Mouse (Mus musculus): Measurements from ENCODE around the gene Edn1.
A peak's percentile ranks its signal among the peaks of the same experiment; 100 is the strongest.

Edn1 gene

DNA sequence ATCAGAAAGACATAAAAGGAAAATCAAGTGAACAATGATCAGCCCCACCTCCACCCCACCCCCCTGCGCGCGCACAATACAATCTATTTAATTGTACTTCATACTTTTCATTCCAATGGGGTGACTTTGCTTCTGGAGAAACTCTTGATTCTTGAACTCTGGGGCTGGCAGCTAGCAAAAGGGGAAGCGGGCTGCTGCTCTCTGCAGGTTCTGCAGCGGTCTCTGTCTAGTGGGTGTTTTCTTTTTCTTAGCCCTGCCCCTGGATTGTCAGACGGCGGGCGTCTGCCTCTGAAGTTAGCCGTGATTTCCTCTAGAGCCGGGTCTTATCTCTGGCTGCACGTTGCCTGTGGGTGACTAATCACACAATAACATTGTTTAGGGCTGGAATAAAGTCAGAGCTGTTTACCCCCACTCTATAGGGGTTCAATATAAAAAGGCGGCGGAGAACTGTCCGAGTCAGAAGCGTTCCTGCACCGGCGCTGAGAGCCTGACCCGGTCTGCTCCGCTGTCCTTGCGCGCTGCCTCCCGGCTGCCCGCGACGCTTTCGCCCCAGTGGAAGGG is at the start of gene Edn1:
TSS of gene Edn1 (plus strand) at position 316 of the 561 bp plus-strand sequence.
- DNase-seq, result peak in 1 of 2 experiments; percentile 27

DNA sequence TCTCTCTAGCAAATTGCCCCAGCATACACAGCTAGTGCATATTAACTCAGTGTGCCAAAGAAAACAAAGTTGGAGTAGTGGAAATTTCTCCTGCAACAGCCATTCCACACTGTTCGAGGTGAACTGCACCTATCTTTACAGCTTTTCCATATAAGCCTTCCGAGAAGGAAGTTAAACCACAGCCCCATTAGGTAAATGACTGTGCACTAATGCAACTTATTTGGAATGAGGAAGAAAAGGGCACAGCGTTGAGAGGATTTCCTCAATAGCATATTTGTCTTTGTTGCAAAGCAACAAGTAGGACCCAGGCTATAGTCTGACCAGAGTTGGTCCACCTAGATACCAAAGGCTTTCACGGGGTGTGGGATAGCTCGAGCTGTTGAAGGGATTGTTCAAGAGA is 47.5 kb upstream of the Edn1 start:
- DNase-seq, result no peak

DNA sequence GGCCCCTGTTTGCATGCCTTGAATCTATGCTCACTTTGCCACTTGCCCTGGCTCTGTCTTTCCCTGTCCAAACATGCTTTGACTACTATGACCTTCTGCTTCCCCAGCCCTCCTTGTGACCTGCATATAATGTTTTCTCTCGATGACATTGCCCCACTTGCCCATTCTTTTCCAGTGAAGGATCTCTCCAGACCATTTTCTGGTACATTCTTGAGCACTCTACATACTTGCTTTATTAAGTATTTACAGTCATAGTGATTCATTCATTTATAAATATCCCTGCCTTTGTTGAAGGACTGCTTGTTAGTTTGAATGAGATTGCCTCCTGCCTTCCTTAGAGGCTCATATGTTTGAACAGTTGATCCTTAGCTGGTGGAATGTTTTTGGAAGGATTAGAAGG is 46.2 kb upstream of the Edn1 start:
- DNase-seq, result no peak

DNA sequence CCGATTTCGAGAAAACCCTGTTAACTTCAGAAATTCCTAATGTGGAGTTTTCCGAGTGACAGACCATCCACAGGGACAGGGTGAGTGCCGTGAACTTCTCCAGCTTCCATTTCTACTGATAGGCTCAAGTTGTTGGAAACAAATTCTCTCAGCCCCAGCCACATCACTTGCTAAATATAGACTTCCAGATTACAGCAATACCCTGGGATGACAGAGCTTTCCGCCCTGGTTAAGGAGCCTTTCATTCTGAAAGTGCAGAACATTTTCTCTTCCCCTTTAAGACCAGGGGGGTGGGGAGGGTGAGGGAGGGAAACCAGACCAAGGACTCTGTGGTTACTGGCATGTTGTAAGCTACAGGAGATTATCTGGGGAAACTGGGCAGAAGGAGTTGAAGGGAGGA is 42.9 kb upstream of the Edn1 start:
- DNase-seq, result no peak

DNA sequence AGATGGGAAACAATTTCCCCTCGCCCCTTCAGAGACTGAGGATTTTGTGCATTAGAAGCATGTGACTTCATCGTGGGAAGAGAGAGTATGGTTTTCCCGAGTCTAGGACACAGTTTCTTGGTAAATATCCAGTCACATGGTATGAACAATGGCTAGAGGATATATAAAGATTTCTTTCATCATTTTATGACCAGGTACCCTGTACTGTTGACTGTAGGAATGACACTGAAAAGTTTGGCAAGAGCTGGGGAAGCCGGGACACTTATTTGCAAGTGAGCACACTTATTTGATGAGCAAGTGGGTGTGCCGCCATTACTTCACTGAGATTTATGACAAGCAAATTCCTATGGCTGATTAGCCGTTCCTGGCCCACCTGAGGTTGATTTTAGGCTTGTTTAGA is 40.6 kb upstream of the Edn1 start:
- no peak for DNase-seq

DNA sequence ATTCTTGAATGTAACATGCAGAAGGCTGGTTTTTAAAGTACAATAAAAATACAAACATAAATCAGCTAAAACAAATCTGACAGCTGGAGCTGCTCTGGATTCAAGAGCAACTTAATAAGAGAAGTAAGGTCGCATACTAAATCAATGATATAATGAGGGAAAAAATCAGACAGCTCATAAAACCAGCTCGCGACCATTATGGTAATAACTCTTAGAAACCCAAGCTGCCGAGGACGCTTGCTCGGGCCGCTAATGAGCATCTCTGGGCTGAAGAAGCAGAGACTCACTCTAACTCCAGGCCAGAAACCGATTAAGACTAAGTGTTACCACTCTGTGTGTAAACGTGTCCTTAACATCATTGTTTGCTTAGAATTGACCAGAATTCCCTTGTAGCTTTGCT is 31.2 kb upstream of the Edn1 start:
- no peak for DNase-seq

DNA sequence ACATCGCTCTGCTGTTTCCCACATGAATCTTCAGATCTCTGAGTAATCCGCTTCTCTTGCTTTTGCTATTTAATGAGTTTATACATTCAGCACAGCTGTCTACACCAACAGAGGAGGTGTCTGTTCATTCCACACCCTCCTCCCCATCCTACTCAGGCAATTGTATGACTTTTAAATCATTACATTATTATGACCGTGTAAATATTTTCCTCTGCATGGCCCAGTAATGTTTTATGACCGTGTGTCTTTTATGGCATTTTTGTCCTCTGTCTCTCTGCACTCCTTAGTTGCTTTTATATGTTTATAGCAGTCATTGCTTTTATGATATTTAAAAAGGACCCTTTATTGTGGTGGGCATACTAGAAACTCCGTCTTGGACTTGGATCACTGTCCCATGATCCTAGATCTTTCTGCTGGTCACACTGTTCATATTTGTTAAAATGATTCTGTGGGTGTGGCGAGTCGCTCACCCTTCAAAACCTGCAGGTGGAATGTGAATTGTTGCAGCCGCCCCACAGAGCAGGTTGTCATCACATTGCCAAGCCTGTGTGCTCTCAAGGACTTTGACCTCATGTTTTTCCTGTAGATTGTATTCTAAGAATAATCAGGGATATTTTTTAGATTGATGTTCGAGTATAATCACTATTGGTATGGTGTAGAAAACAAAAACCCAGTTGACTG is 24.4 kb upstream of the Edn1 start:
- DNase-seq, result no peak

DNA sequence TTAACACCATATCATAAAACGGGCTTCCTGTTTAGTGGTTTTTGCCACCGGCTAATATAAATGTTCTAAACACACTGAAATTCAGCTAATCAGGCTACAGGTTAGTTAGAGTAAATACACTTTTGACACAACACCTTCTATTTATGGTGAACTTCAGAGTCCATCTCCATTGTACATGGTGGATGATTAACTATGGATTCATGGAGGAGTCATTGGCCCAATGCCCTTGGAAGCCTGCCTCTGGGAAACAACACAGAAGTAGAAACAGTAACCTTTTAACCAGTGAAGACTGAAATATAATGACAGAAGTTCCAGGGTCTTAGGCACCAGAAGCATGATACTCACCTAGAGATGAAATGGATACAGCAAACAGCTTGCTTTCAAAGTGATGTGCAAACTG is 23.5 kb upstream of the Edn1 start:
- no peak for DNase-seq

DNA sequence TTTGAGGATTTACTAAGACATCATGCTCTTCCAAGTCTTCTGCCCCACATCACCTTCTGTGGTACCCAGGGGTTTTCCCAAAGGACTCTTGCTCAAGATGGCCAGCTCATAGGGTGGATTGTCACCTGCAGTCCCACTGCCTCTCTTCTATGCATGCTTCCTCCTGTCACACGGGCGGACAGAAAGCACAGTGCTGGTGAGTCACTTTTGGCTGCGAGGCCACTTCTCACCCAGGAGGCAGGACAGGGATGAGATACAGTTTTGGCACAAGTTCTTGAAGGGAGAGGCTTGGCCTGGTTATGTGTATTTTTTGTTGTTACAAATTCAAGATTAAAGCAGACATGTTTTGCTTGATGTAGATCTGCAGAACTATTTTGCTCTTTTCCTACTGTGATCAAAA is 15.4 kb upstream of the Edn1 start:
- DNase-seq, result no peak

DNA sequence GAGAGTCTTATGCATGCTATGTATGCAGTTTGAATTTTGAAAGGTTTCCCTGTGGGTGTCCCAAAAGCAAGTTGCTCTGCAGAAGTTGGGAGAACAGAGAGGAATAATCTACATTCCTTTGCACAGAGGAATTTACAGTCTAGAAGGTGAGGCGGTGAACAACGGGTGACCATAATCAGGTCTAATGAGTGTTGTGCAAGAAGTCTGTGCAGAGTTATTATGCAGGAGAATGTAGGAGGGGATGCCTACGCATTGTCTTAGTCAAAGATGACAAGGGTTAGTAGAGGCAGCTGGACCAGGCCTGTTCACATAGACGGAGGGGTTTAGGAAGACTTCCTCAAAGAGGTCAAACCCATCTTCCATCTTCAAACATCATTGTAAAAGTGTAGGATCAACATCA is 14.5 kb upstream of the Edn1 start:
- no peak for DNase-seq

DNA sequence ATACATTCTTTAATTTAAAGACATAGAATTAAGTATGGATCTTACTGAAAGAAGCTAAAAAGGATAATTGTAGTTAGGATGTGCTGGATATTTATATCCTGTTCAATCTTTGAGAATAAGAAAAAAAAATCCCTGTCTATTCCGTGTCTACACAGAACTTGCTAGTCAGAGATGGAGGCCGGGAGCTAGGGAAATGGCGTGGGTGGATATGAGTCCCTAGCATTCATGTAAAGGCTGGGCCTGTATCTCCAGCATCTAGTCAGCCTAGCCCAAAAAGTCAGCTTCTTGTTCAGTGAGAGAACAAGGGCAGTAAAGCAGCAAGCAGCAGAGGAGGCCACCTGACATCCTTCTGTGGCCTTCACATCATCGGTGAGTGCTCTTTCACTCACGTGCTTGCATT is 8.7 kb upstream of the Edn1 start:
- DNase-seq, result no peak

DNA sequence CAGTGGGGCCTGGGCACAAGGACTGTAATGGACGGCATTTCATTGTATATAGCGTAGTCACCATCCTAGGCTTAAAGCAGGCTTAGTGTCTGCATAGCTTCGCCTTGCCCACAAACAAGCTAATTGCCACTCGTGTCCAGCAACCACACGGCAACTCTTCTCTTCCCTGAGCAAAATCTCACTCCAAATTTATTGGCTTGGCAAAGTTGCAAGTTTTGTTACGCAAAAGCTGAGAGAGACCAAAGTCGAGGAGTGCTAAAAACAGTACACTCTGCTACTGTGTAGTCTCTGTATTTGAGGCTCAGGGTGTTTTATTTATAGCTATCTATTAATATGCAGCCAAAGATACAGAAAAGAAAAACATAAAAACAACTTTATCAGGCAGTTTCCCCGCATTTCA is 3.0 kb upstream of the Edn1 start:
- DNase-seq, result no peak

DNA sequence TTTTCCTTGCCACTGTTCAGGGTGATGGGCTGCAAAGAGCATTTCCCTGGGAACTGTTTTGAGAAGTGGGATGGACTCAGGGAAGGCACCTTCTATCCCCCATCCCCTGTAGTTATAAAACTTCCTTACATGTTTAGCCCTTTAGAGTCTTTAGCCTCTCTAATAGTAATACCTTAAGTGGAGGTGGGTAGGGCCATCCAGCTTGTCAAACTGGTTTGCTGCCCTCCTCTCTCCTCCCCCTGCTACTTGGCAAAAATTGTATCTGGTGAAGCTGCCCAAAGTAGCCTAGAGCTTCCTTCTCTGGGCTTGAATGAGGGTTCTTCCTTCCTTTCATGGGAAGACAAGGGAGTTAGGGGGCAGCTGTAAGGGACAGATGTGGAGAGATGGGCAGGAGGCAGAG is 2.5 kb upstream of the Edn1 start:
- no peak for DNase-seq

DNA sequence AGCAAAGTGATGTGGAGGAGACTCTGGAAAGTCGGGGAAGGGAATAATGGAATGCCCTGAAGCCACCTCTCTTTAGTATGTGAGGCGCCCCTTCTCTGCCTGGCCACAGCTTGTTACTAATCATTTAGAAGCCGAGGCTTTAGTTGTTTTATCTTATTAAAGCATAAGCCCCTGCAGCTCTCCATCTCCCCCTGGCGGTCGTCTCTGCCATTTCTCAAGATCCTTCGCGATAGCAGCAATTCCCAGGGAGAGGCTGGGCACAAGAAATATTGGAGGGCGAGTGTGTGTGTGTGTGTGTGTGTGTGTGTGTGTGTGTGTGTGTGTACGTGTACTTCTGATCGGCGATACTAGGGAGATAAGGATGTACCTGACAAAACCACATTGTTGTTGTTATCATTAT is 709 bp upstream of the Edn1 start:
- DNase-seq, result peak; percentile 85 to 90

DNA sequence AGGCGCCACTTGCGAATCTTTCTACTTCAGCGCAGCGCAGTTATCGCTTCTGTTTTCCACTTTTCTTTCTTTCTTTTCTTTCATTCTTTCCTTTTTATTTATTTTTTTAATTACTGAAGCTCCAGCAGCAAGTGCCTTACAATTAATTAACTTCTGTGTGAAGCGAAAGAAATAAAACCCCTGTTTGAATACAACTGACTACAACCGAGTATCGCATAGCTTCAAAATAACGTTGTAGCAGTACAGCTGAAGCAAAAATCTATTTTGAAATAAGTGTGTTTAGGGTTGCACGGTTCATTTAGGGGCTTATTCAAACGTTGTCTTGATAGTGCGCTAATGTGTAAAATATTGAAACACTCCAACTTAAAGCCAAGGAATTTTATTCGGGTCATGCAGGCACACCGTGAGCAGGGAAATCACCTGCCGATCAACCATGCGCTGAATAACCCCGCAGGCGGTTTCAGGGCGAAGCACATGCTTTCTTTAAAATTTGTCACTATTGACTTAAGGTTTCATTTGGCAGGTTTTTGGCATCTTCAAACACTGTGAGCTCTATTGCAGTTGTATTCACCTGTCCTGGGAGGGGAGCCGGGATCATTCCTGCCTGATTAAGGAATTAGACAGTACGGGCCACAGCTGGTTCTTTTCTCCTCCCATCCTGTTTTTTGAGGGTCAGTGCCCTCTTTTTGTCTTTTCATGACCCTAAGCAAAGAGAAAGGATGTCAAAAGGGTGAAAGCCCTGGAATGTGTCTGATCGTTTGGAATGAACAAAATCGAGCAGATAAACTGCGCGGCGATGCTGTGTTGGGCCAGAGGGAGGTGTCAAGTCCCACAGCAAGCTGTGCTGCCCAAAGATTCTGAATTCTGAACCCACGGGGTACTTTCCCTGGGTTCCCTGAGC is 935 bp downstream of the Edn1 start:
- DNase-seq, result no peak

DNA sequence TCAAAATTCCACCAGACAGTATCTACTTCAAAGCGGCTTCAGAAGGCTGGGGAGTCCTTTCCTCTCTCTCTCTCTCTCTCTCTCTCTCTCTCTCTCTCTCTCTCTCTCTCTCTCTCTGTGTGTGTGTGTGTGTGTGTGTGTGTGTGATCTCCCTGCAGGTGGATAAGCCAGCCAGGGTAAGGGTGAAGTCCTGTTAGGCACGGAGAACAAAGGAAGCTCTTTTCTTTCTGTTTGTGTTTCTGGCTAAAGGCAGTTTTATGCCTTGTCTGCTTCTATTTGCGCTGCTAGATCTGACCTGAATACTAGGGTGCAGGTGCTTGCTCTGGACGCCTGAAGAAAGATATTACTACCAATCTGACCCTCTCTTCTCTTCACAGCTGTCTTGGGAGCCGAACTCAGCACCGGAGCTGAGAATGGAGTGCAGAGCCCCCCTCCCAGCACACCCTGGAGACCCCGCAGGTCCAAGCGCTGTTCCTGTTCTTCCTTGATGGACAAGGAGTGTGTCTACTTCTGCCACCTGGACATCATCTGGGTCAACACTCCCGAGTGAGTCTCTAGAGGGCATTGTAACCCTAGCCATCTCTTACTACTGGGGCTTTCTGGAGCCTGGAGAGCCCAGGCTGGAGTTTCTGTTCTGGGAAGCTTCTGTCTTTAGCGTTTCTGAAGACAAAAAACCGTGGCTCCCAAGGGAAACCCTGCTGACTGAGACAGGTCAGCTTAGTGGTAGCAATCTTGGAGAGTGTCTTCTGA is 2.1 kb downstream of the Edn1 start:
- DNase-seq, result no peak

DNA sequence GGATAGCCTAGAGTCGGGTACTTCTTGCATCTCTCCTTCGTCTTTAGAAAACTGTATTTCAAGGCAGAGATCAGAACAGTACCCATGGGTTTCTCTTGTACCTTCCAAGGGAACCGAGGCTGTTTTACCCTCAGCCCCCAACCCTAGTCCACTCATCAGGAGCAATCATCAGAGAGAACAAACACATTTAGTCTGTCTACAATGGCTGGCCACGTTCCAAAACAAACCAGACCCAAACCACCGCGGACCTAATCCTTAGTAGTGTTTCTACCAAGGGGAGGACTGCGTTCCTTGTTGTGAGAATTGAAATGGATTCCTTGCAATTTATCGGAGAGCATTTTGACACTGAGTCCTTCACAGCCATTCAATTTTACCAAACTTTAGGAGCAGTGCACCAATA is 2.9 kb downstream of the Edn1 start:
- no peak for DNase-seq

DNA sequence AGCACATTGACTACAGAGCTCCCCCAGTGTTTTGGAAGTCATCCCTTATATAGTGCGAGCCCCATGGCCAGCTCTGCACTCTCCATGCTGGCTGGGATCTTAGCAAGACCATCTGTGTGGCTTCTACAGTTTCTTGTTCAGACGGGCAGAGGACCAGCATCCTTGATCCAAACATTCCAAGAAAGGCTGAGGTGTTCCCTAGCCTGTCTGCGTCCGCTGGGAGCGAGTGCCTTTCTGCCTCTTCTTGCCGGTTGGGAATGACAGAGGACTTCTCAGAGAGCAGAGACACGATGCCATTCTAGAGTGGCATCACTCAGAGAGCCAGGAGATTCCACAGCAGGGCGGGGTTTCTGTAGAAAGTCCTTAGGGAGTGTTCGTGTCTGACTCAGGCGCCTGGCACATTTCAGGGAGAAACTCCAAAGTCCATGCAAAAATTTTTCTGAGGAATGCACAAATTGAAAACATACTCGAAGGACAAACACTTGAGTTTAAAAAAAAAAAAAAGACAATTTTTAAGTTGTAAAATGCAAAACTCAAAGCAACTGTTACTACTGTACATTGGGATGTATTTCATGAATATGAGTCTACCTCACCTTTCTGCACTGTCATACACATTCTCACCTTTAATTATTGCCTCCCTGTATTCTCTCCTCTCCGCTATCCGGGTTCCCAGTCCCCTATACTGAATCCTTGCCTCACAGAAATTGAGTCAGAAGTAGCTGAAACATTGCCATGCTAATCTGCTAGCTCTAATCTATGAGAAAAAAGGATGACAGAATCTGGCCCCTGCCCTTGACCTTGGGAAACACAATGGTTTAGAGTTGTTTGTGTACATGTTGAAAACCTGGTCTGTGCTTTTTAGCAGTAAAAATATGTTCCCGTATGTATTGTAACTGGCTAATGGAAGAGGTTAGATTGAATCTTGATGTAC is 5.9 kb downstream of the Edn1 start:
- DNase-seq, result no peak

DNA sequence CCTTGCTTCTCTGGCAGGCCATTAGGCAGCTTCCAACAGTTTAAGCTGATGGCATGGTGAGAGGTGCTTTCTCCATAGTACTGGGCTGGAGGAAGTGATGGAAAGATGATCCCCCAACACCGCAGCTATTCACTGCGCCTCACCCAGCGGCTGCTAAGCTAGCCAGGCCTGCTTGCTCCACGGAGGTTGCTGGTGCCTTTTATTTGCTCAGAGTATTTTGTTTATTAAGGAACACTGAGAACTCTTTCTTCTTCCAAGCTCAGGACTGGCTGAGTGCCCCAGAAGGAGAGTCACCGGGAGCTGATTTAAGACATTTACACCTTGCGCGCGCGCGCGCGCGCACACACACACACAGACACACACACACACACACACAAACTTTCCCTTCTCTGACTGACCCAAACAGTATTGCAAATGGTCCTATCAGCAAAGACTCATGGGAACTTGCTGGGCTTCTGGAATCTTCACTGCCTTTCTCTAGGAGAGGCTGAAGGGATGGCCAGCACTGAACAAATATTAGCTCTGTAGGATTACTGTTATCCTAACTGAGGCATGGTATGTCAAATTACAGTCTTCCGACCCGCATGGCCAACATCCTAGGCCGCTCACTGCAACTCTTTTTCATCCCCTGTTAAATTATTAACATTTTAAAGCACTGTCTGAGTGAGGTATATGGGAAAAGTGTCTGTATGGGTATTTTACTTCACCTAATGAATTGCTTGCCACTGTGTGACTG is 7.3 kb downstream of the Edn1 start:
- DNase-seq, result no peak

DNA sequence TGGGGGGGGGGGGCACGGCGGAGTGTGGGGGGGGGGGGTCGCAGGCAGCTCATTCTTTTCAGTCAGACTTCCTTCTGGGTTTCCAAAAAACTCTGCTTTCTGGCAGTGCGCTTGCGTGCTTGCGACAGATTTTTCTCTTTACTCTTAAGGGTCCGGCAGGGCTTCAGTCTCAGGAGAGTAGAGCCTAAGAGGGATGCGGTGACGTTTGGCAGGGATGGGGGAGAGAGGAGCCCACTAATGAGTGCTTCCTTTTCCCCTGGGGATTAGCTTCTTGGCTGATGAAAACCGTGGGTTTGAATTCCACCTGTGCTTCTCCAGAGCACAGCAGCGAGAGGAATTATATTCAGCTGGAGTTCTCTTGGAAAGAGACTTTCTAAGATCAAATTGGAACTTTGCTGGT is 8.5 kb downstream of the Edn1 start:
- DNase-seq, result no peak

DNA sequence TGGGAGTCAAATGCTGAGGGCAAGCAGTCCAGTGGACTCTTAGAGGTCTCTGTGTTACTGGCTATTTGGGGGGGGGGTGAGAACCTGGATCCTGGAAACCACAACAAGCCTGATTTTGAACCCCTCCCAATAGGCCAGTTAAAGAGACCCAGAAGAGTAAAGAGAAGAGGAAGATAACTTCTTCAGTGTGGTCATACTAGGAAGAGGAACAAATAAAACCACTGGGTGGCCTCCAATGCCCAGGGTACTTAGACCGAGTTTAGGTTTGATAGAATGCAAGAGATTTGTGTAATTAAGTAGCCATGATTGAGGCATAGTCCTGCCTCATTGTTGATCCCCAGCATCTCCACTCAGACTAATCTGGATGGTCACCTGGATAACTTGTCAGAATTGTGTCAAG is 14.4 kb downstream of the Edn1 start:
- DNase-seq, result no peak

DNA sequence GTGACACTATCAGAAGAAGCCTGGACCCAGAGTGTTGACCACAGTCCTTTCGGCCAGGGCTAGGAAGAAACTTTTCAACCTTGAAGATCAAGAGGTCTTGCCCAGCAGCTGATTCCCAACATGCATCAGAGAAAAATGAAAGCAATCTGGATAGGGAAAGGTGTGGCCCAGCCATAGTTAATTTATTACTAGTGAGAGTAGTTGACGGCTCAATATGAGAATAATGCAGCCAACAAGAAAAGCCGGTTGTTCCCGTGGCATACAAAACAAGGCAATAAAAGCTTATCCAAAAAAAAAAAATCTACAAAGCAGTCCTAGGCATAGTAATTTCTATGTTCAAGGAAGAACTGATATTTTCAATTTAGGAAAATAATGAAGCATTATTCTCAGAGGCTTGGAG is 16.5 kb downstream of the Edn1 start:
- DNase-seq, result no peak

Data from cerebellum, postnatal 14 days (tissue).